Mouse (Mus musculus): ENCODE measurements around the gene Apba1.

The Apba1 gene

DNA sequence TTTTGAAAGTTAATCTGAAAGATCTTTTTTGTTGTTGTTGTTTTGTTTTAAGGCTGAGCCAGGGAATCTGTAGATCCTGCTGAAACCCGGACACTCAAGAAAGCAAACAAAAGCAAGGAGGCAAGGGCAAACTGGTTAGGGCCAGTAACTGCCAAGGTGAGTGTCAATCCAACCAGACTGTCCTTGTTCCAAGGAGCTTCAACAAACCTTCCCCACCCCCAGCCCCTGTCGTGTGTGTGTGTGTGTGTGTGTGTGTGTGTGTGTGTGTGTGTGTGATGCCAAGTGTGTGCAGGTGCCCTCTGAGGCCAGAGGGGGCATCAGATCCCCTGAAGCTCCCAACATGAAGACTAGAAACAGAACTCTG lies 210.2 kb downstream of the Apba1 start:
- DNase-seq (ENCODE audit: low read depth in 1 of 2, low spot score in 2 of 2) = no peak

GRCm38 (mm10) chr19:23970374-23970773 lies 211.7 kb downstream of the Apba1 start:
- no peak for DNase-seq (ENCODE audit: low read depth in 1 of 2, low spot score in 2 of 2)

DNA sequence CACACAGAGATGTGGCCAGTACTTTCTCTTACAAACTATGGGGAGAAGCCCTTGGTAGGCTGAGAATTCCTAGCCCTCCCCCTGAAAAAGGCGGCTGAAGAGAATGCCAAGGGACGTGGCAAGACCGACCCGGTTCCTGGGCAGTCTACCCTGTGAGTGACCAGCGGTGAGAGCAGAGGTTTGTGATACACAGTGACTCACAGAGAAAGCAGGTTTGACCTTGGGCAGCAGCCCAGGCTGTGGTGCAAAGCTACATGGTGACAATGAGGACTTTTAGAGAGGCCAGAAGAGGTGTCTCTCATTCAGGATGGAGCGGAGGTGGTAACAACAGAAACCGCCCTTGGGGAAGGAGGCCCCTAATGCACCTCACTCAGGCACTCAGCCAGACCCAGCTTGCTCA lies 212.7 kb downstream of the Apba1 start:
- no peak for DNase-seq (ENCODE audit: low read depth in 1 of 2, low spot score in 2 of 2)

GRCm38 (mm10) chr19:23972881-23973649 lies 214.4 kb downstream of the Apba1 start:
- DNase-seq (ENCODE audit: low read depth in 1 of 2, low spot score in 2 of 2) = no peak

DNA sequence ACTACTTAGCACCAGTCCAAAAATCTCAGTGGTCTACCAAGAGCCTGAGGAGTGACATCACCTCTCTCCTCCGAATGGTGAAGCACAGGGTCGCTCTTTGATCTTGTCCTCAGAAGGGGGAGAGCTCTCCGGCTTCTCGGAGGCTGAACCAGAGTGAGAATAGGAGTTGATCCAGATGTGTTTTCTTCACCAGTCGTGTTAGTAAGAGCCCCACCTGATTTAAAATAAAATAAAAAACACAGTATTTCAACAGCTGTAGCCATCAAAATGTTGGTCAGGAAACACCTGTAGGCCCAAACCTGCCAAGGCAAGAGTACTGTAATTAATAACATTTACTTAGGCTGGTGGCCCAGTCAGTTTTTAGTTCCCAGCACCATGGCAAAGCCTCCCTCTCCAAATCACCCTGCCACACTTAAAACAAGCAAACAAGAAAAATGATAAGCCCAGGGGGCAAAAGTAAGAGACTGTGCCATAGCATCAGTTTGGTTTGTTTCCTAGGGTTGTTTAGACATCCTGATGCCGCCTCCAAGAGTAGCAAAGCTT lies 219.3 kb downstream of the Apba1 start:
- DNase-seq (ENCODE audit: low read depth in 1 of 2, low spot score in 2 of 2) = no peak

- no peak for DNase-seq (ENCODE audit: low read depth in 1 of 2, low spot score in 2 of 2)
These were observed 221.9 kb downstream of the Apba1 start for GRCm38 (mm10) chr19:23980598-23980997.

DNA sequence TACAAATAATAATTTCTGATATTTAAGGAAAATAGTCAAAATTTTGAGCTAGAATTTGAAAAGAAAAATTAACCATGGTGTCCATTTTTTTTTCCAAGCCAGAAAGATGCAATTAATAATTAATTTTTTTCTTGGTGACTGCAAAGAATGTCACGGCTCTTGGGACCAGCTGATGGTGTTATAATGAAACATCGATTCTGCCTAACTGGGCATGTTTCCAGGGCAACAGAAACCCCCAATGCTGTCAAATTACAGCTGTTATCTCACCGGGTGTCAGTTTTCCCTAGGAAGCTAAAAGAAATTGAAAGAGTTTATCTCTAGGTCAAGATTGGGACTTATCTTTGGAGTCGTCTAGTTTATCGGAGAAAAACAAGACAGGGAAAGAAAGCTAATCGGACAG lies 225.5 kb downstream of the Apba1 start:
- DNase-seq (ENCODE audit: low read depth in 1 of 2, low spot score in 2 of 2) = no peak

DNA sequence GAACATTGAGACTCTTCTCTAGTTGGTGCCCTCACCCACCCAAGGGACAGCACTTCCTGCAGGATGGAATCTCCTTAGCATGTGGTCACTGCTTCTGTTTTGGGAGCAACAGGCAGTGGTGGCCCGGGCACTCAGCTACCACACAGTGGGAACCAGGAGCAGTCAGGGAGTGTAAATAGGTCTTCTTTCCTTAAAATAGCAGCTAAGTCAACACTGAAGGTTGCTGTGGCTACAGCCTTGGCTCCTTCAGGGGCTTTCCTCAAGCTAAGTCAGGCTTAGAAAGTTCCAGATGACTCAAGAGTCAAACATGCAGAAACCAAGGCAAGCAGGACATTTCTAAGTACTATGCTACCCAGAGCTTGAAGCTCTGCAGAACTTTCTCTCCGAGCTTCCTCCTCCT lies 228.6 kb downstream of the Apba1 start:
- no peak for DNase-seq (ENCODE audit: low read depth in 1 of 2, low spot score in 2 of 2)

- no peak for DNase-seq (ENCODE audit: low read depth in 1 of 2, low spot score in 2 of 2)
These were observed 229.5 kb downstream of the Apba1 start for GRCm38 (mm10) chr19:23988166-23988565.

DNA sequence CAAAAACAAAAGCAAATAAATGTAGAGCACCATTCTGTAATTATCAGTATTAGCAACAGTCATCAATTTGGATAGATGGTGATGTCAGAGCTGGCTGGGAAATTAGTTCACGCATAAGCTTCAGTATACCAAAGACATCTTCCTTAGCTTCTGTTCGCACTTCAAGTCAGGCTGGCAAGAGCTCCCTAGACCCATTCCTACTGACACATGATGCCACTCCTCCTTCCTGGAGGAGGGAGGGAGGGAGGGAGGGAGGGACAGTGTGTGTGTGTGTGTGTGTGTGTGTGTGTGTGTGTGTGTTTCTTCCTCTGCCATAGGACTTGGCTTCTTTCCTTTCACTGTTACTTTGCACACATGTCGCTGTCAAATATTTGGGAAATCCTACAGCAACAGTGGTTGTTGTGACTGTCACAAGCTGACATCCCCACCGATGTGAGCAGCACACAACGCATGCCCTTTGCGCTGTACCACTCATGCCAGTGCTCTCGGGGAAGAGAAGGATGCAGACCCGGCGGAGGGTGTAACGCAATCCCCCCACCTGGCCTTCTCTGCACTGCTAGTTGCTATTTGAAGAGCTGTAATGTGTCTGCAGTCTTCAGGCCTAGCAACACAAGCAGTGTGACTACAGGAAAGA lies 237.2 kb downstream of the Apba1 start:
- no peak for DNase-seq (ENCODE audit: low read depth in 1 of 2, low spot score in 2 of 2)

Measured in monocyte, adult 2 months (primary cell).